Mouse (Mus musculus) granulocyte monocyte progenitor cell, adult 5-6 weeks (primary cell): ENCODE data around the gene Aff3. TPM values are rescaled to one million over a fixed set of nuclear protein-coding genes. Genes with fewer than 3 reads are reported as not detected.

ENCODE experiments used
- ATAC-seq: replicated peaks from 2 replicates; pipeline ENCODE4 v1.8.0; 2016; ENCODE audit warnings: mild to moderate bottlenecking, moderate TSS enrichment, inconsistent platforms; ENCODE audit not compliant: poor library complexity, severe bottlenecking
- total RNA-seq, 2 experiments: library from RNA; stranded (forward) in 1 of 2; stranded (reverse) in 1 of 2; fragments of 200-712, 200-1000 nt in 1 of 2; fragments of >200 nt in 1 of 2; fragmentation: Nextera tagmentation in 1 of 2; gene quantifications; 2 replicates each; pipeline ENCODE4 v1.2.3; 2014 to 2017

Gene Aff3
- total RNA-seq, 2 experiments from 2014 or later: 19.1 to 31.5 TPM

DNA sequence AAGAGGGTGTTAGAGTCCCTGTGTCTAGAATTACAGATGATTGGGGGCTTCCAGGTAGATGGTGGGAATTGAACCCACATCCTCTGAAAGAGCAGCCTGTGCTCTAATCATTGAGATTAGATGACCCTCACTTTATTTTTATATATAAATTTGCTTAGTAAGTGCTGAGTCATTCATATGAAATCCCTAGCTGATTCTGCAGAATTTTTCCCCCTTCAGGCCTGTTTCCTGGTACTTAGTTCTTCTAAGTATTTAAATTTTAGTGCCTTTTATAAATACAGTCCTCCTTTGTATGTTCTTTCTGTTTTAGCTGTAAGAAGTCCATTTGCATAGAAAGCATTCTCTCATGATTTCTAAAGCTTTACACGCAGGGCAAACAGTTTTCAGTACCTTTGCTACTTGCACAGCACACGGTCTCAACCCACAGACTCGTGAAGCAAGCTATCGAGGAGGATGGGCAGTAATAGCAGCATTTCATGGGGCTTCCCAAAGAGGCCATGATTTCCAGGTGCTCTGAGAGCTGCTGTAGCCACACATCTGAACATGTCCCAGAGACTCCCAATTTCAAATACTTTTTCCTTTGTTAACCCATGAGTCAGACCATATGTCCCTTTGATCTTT lies 5.7 kb downstream of the Aff3 start:
- no peak for ATAC-seq

DNA sequence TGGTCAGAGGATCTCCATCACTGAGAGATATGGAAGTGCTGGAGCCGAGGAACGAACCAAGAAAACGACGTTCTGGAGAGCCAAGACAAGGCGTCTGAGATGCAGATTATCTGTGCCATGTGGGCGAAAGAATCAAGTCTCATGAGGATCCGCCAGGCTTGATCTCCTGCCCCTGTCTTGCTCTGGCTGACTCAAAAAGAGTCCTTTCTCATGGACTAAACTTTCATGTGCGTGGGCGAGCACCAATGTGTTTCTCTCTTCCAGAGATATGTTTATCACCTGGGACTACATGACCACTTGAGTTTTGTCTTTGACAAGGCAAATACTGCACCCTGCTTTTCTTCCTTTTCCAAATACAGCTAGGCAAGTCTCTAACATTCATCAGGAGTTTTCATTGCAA lies 6.4 kb downstream of the Aff3 start:
- ATAC-seq: no peak

DNA sequence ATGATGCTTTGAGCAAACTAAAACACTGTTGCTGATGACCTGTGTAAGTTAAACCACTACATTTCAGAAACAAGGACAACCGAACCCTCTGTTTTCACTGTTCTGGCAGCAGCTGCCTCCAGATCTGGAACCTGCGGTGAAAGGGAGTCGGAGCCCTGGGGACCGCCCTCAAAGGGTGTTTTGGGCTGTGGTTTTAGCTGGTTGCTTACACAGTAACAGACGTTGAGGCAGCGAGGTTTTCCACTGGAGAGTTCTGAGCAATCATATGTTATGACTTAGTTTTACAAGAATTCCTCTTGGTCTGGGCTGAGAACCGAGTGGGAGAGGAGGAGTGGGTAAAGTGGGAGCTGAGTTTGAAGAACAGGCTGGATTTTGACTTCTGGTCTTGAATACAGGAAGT lies 7.1 kb downstream of the Aff3 start:
- ATAC-seq: peak; percentile 70

DNA sequence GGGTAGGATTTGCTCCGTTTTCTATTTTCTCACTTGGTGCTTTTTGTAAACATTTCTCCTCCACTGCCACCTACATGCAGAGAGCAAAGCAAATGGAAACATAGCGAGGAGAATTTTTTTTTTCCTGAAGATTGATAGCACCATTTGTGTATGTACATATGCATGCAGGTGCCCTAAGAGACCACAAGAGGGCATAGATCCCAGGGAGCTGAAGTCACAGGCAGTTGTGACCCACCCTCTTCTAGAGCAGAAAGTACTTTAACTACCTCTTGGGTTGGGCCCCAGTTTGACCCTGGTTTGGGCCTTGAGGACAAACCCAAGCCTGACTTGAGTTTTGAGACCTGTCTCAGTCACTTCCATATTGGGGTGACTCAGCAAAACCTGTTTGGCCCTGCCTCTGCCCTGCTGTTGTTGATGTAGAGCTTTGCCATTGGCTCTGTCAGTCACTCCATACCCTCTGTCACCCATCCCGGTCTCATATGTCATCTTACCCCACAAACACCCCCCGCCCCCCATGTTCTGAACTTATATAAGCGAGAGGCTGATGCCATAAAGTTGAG lies 9.7 kb downstream of the Aff3 start:
- no peak; the same call in 1 of the 2 replicates for ATAC-seq

DNA sequence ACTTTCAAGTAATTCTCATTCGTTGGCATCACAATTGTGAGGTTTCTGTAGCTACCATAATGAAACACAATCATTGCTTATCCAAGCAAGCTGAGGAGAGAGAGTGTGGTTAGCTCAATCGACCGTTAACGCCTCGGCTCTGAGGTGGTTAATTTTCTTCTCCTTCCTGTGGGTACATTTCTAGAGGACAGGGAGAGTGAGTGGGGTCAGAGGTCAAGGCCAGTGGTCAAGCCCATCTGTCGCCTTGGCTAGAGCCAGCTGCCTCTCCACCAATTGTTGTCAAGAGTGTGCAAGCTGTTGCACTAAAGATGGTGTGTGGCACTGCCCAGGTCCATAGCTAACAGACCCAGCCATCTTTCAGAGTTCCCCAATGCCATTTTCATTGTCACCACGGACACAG lies 14.7 kb downstream of the Aff3 start:
- no peak for ATAC-seq

DNA sequence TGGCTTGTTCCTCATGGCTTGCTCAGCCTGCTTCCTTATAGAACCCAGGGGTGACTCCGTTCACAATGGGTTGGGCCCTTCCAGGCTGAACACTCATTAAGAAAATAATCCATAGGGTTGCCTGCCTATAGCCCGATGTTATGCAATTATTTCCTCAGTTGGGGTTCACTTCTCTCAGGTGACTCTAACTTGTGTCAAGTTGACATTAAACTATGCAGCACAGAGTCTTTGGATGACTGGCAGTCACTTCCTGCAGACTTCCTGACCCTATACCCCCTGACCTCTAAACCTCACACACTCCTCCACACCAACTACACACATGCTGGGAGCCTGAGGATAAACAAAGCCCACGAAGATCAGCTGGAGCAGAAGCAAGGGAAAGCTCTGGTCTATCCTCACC lies 15.6 kb downstream of the Aff3 start:
- peak; percentile 61 for ATAC-seq

DNA sequence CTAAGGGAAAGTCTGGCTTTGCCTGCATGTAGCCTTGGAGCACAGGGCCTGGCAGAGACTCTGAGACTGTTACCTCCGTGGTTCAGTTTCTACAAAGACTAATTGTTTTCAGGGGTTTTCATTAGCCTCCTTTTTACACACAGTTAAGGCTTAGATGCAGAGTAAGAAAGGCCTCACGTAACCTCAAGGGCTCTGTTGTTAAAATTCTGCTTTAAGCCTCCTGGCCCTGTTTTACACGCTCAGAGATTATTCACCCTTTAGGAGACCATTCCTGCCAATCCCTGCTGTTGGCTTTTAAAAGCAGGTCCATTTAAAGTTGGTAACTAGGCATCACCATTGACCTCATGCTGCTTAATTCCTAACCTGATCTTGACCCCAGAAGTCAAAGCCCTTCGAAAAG lies 22.5 kb downstream of the Aff3 start:
- no peak for ATAC-seq

DNA sequence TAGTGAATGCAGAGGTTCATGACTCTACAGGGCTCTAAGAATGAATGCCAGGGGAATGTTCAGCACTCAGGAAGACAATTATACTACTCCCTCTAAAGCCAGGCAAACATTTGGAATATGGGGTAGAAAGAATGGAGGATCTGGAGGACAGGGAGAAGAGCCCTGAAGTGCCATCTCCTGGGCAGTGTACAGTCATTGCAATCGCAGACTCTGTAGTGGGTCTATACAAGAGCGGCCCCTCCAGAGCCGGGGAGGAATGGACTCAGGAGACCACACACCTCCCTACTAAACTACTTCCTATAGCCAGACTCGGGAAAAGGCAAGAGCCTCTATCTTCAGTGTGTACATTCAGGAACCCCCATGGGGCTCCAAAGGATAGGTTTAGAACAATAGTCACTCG lies 25.1 kb downstream of the Aff3 start:
- ATAC-seq: no peak

DNA sequence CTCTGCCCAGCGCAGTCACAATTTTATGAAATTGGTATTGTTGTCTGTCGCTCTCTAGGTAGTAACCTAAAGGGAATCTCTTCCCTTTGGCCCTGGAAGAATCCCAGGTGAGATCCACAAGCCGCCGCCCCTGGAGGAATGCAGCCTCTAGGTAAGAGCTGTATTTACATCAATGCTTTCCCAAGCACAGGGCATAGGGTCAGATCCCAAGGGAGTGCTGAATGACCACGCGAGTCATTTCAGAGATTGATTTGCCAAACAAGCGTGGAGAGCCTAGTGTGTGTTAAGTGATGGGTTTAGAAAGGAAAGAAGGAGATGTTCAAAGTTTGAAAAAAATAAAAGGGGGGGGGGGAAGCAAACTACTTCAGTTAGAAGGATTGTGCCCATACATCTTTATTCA lies 29.2 kb downstream of the Aff3 start:
- ATAC-seq: no peak

DNA sequence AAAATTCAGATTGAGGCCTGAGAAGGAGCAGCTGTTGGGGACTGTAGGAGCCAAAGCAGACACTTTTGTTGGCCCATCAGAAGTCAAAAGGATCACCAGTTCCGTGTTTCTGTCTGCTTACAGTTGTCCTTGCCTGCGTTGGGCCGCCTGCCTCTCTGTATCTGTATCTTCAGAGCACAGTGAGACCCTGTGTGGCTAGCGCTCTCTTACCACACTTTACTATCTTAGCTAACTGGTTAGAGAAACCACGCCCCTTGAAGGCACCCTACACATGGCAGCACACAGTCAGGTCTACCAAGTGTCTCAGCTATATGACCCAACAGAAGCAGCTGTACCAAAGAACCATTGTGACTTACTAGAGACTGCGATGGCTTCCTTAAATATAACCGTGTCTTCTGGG lies 30.7 kb downstream of the Aff3 start:
- ATAC-seq: peak; percentile 45

DNA sequence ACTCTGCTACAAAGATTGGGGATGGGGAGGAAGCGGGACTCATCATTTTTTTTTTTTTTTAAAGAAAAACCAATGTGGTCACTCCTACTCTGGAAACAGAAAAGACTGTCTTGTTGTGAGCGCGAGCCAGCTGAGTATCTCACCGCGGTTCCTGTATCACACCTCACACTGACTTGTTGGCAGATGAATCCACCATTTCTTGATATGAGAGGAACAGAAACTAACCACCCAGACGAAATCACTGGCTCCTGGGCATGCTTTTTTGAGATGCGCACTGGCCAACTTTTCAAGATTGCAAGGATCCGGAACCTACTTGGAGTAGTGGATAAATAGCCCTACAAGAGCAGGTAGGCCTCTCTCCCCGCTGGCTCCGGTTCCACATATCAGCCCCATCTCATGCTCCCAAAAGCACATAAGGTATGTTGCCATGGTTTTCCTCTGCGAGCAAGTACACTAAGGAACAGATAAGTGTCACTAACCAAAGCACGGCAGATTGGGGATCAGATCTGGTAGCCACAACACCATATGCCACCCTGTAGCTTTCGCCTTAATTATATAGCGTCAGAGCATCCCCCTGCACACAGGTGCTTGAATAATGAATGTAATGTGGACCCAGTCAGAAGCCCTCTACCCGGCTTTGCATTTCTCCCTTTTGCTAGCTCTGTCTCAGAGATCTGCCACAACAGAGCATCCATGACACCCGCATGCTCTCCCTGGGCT lies 32.1 kb downstream of the Aff3 start:
- peak; percentile 58 for ATAC-seq

DNA sequence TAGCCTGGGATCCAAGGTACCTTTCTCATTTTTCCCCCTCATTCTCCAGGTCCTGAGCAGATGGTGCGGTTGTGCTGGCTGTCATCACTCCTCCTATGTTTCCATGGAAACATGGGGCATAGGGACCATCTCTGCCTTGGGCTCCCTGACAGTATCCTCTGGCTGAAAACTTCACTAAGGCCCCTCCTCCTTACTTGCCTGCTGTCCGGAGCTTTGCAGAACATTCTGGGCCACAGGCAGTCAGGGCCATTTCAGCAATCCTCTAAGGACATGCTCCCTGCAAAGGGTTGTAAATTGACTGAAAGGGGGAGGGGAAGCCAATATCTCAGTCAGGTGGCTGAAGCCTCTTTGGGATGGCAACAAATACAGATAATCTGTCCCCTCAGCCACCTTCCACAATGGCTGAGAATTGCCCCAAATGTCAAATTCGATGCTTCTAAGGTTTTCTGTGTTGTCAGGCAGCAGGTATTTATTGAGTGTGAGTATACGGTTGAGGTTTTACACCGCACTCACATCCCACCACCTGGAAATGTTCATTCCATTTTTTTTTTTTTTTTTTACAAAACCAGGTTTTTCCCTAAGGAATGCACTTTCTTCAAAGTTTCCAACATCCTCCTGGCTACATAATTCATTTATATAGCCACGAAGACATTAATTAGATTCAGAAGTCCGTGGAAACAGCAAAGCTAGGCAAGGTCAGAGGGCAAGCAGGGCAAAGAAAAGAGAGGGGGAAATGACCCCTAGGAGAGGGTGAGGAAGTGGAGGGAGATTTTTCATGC lies 33.1 kb downstream of the Aff3 start:
- peak; percentile 47; the same call in 1 of the 2 replicates for ATAC-seq

DNA sequence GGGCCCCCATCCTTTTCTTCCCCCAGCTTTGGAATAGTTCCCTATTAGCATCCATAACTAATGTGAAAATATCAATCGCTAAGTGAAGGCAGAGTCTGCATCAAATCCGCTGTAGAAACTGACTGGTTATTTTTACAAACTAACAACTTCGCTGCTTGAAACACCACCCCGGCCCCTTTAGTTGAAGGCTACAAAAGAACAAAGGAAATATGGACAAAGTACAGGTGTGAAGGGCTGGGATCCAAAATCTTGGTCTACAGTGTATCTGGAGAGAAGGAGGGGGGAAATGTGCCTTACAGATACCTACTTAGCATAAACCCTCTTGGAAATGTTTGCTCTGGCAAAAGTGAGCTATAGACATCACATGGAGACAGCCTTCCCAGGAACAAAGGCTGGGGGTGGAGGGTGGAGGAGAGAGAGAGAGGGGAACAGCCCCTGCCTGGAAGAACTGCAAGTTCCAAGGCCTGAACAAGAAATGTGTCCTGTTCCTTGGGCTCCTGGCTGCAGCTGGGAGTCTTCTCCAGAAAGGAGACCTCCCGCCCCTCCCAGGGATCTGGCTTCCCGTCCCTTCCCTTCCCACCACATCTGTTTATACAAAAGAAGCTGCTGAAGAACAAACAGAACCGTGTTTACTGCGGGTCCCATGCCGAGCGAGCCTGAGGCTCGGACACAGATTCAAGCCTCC lies 35.7 kb downstream of the Aff3 start:
- ATAC-seq: no peak

DNA sequence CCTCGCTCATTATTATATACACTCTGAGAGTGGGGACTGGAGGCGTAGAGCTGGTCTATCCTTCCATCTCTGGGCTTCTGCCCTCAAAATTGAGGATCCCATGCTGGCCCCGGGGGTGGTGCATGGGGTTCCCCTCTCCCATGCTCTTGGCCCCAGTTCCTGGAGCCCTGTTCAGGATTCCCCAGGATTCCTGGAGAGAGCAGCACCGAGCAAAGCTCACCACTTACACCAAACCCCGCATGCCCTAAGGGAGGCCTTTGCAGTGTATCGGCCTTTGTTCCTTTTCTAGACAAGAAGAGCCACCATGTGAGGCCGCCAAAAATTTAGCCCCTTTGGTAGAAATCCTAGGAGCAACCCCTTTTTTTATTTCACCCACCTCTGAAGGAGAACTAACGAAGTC lies 36.3 kb downstream of the Aff3 start:
- ATAC-seq: no peak

DNA sequence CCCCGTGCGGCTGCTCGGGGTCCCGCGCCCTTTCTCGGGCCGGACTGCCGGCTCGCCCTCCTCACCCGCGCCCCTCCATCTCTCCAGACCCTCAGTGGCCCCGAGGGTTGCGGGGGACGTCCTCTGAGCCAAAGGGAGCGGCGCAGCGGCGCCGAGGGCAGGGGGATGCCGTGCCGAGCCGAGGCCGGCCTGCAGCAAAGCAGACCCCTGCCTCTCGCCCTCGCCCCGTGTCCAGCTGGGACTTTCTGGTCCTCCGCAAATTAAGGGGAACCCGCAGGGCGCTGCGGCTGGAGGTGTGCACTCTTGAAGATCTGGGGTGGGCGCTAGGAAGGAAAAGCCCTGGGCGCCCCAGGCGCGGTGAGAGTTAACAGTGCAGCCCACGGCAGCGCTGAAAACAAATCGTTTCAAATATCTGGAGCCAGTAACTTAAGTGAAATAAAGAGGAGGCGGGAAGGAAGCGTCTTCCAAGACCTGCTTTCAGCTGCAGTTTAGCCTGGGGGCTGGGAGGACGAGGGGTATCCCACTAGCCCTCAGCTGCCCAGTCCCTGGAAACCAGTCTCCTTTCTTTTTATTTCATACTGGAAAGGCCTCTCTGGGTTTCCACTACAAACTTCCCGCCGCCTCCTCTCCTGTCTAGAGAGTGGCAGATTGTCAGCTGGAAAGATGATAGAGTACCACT lies 36.9 kb downstream of the Aff3 start:
- no peak for ATAC-seq

DNA sequence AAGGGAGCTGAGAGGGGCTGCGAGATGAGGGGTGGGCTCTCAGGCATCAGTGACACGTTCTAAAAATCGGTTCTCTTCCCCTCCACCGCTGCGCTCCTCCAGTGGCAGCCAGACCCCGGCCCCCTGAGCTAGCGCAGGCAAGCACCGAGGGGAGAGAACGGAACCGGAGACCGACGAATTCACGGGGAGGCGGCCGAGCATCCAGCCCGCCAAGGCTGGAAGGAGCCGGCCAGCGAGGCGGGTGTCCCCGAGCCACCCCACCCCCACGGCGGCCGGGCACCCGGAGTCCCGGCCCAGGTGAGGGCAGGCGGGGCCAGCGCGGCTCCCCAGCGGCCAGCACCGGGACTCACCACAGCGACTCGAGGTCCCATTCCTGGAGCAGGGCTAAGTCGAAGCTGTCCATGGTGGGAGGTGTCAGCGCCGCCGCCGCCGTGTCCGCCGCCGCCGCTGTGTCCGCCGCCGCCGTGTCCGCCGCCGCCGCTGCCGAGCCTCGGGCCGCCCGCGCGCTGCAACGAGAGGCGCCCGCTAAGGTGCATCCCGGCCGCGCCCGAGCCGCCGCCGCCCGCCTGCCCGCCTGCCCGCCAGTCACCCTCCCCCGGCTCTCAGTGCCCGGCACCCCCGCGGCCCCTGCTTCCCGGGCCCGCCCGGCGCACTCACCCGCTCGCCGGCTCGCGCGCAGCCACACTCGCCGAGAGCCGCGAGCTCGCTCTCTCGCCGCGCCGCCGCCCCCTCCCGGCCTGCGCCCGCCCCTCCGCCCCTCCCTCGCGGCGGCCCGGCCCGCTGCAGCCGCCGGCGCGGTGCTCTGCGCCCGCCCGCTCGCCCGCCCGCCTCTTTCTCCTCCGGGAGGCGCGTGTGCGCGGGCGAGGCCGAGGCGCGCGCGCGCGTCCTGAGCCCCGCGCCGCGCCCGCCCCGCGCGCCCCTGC lies 37.8 kb downstream of the Aff3 start:
- peak; percentile 34 for ATAC-seq

DNA sequence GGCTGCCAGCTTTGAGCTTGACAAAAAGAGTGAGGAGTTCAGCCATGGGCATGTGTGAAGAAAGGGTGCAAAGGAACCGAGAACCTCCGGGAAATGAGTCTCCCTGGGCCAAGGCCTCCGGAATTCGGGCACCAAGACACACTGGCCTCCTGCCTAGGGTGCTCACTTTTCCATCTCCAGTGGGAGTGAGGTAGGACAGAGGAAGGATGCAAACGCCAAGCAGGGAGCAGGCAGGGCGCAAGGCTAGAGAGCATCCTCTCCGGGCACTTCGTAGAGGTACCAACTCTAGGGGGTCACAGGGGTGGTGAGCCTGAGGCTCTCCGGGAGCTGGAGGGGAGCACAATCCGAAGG lies 38.4 kb downstream of the Aff3 start:
- no peak for ATAC-seq

DNA sequence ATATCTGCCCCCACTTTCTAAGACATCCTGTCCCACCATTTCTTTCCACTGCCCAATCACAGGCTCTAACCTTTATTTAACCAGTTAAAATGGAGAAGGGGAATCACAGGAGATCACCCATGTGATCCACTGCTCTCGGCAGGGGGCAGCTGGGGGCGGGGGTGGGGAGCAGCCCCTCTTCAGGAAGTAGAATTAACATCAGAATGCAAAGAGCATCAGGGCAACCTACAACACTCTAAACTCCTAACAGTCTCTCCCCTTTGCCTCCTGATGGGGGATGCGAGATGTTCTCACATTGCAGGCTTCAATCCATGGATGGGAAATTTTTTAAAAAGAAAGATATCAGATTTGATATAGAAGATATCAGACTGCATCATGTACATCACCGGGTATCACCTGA lies 42.9 kb downstream of the Aff3 start:
- ATAC-seq: no peak

DNA sequence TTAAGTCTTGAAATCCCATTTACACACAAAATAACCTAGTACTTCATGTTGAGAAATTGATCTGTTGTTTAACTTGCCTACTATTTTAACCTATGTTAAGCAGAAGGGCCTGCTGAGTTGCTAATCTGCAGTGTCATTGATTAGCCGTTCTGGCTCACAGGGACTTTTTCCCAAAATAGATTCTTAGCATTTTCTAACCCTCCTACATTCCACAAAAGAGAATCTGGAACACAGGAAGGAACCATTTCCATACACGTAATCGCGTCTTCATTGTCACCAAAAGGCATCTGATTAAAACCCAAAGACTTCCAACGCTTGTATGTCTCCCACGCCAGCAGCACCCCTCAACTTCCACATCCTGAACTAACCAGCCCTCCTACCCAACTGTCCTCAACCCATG lies 44.4 kb downstream of the Aff3 start:
- ATAC-seq: no peak
